Mouse (Mus musculus): ENCODE measurements at regions not wholly inside any gene's neighbourhood (a gene's known extent, or its start where the extent isn't known, plus 50 kb on each side); places are given as distances from the start of the nearest gene placed in this dataset.

DNA sequence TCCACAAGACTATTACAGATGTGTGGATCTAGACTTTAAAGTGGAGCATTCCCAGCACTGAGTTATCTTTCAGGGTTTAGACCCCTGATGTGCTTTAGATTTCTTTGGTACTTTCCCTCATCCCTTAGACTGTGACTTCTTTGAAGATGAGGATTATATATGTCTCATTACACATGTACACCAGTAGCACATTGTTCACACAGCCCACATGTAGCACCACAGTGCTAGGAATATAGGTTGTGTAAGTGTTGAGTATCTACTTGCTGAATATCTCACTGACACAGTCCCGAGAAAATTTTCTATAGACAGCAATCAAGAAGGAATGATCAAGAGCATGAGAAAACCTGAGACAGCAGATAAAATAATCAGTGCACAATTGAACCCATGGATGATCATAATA is 243.4 kb upstream of the Brinp1 start:
- DNase-seq = no peak

- no peak for DNase-seq
Observed at GRCm38 (mm10) chr4:69196094-69196493, 241.9 kb upstream of the Brinp1 start.

GRCm38 (mm10) chr4:69195645-69196044 is 241.4 kb upstream of the Brinp1 start:
- DNase-seq = peak; percentile 51
